Mouse (Mus musculus) erythroblast, embryonic 14.5 days (primary cell): ENCODE measurements around the gene Tial1. TPM values are rescaled to one million over a fixed set of nuclear protein-coding genes. Genes with fewer than 3 reads are reported as not detected.

ENCODE experiments used
- H3K27me3 ChIP-seq: 2 replicates; pipeline ENCODE4 v1.6.1; 2012; ENCODE audit warnings: inconsistent platforms; ENCODE audit not compliant: control insufficient read depth
- H3K36me3 ChIP-seq: 2 replicates; pipeline ENCODE4 v1.6.1; 2012; ENCODE audit warnings: mild to moderate bottlenecking, inconsistent platforms; ENCODE audit not compliant: control insufficient read depth
- H3K4me1 ChIP-seq: 2 replicates; pipeline ENCODE4 v1.6.1; 2012; ENCODE audit warnings: inconsistent platforms; ENCODE audit not compliant: control insufficient read depth
- H3K4me3 ChIP-seq: replicated peaks from 2 replicates; pipeline ENCODE3; 2012; ENCODE audit warnings: moderate library complexity, mild to moderate bottlenecking, inconsistent platforms
- H3K9me3 ChIP-seq: 2 replicates; pipeline ENCODE4 v1.6.1; 2012; ENCODE audit warnings: low read length, inconsistent platforms, mixed read lengths; ENCODE audit not compliant: control insufficient read depth
- GATA1 ChIP-seq: IDR thresholded peaks from 2 replicates; pipeline ENCODE4 v1.6.1; 2012; ENCODE audit warnings: low read length, inconsistent platforms, mixed read lengths
- TAL1 ChIP-seq: IDR thresholded peaks from 3 replicates; pipeline ENCODE4 v1.6.1; 2012; ENCODE audit warnings: low read length, inconsistent platforms, mixed read lengths
- polyA plus RNA-seq: library from polyadenylated mRNA; stranded (reverse); fragments of >175 nt; gene quantifications from 2 replicates; pipeline ENCODE4 v1.2.3, GENCODE M21; 2012

Tial1 gene
- polyA plus RNA-seq, 1 experiment: 7.4 TPM

- Histone ChIP-seq H3K9me3 (no peaks in the 10 kb centered on the region), H3K4me1 (peaks cover 41% of the 10 kb centered on the region), H3K36me3 (peaks cover 13% of the 10 kb centered on the region), H3K4me3 (peak overlapping the region; percentile 79), H3K27me3 (no peaks in the 10 kb centered on the region)
- TF ChIP-seq GATA1: no peak
- no peak for TF ChIP-seq TAL1
Observed at GRCm38 (mm10) chr7:128459791-128460130, 1.8 kb downstream of the Tial1 start.

DNA sequence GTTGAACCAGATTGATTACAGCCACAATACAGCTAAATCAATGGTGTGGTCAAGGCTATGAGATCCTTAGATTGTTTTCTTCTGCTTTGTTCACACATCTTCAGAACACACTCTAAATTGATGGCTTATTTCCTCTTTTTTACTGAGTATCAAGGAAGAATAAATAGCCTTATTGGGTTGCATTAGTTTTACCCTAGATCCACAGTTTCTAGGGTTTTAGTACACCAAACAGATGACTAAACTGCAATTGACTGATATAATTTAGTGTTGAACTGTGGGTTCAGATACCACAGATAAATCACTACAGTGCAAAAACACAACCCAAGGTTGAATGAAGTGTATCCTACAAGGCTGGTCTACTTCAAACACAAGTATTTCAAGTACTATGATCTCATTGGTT is 3.5 kb downstream of the Tial1 start:
- TF ChIP-seq GATA1 (no peak), TAL1 (no peak)
- Histone ChIP-seq H3K36me3 (peaks cover 30% of the 10 kb centered on the region), H3K27me3 (no peaks in the 10 kb centered on the region), H3K9me3 (no peaks in the 10 kb centered on the region), H3K4me3 (no peak overlapping the region), H3K4me1 (peaks cover 38% of the 10 kb centered on the region)

- no peaks in the 10 kb centered on the region for H3K9me3 ChIP-seq
- H3K36me3 ChIP-seq: peaks cover 79% of the 10 kb centered on the region
- TF ChIP-seq TAL1: no peak
- no peak for TF ChIP-seq GATA1
- peaks cover 10% of the 10 kb centered on the region for H3K4me1 ChIP-seq
- H3K27me3 ChIP-seq: no peaks in the 10 kb centered on the region
- H3K4me3 ChIP-seq: no peak overlapping the region
Observed at GRCm38 (mm10) chr7:128452731-128453130, 8.8 kb downstream of the Tial1 start.

DNA sequence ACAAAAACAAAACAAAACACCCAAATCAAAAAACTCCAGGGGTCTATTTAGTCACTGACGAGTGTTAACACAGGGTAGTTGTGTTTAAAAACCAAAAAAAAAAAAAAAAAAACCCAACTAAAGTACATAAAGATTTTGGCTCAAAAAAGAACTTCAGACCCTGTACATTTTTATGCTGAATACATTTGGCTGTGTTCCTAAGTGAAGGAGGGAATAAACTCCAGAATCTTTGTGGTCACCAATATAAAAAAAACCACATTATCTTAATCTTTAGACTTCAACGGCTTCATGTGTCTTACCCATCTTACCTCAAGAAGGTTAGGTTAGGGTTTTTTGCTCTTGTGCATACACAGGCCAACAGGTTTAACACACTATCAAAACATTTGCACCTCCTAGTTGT is 20.9 kb downstream of the Tial1 start:
- TF ChIP-seq TAL1 (no peak), GATA1 (no peak)
- Histone ChIP-seq H3K9me3 (no peaks in the 10 kb centered on the region), H3K4me1 (no peaks in the 10 kb centered on the region), H3K36me3 (peaks cover 68% of the 10 kb centered on the region), H3K27me3 (no peaks in the 10 kb centered on the region), H3K4me3 (no peak overlapping the region)

GRCm38 (mm10) chr7:128439251-128439650 is 22.3 kb downstream of the Tial1 start:
- no peaks in the 10 kb centered on the region for H3K27me3 ChIP-seq
- no peak overlapping the region for H3K4me3 ChIP-seq
- H3K4me1 ChIP-seq: no peaks in the 10 kb centered on the region
- TF ChIP-seq GATA1 (no peak), TAL1 (no peak)
- H3K9me3 ChIP-seq: no peaks in the 10 kb centered on the region
- H3K36me3 ChIP-seq: peaks cover 55% of the 10 kb centered on the region

DNA sequence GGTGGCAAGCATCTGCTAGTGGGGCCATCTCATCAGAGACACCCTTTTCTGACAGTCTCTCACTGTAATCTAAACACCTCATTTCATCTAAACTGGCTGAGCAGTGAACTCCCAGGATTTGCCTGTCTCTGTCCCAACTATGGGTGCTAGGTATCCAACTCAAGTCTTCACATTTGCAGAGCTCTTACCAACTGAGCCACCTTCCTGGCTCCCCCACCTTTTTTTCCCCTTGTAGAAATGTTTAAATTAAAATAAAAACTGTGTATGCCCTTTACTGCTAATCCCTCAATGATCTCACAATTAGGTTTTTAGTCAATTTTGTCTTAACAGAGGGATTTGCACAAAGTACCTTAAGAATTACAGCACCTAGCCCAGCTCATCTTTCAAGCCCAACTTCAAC is 23.4 kb downstream of the Tial1 start:
- H3K36me3 ChIP-seq: peaks cover 43% of the 10 kb centered on the region
- TF ChIP-seq TAL1 (no peak), GATA1 (no peak)
- H3K9me3 ChIP-seq: no peaks in the 10 kb centered on the region
- no peak overlapping the region for H3K4me3 ChIP-seq
- H3K27me3 ChIP-seq: no peaks in the 10 kb centered on the region
- no peaks in the 10 kb centered on the region for H3K4me1 ChIP-seq

DNA sequence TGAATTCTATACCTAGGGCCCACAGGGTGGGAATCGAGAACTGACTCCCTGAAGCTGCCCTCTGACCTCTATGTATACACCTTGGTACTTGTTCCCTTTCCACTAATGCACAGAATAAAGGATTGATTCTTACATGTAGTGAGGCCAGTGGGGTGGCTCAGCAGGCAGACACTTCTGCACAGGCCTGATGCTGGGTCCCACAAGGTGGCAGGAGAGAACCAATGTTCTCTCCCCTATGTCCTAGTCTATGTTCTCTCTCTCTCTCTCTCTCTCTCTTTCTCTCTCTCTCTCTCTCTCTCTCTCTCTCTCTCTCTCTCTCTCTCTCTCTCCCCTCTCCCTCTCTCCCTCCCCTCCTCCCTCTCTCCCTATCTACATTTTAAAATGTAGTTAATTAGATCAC is 28.3 kb downstream of the Tial1 start:
- TF ChIP-seq TAL1 (no peak), GATA1 (no peak)
- no peaks in the 10 kb centered on the region for H3K9me3 ChIP-seq
- no peak overlapping the region for H3K4me3 ChIP-seq
- H3K4me1 ChIP-seq: no peaks in the 10 kb centered on the region
- no peaks in the 10 kb centered on the region; the same call in none of the 2 replicates for H3K36me3 ChIP-seq
- no peaks in the 10 kb centered on the region for H3K27me3 ChIP-seq

- Histone ChIP-seq H3K27me3 (no peaks in the 10 kb centered on the region), H3K4me1 (no peaks in the 10 kb centered on the region), H3K36me3 (no peaks in the 10 kb centered on the region; the same call in 1 of the 2 replicates), H3K9me3 (no peaks in the 10 kb centered on the region), H3K4me3 (no peak overlapping the region)
- TF ChIP-seq GATA1 (no peak), TAL1 (no peak)
Observed at GRCm38 (mm10) chr7:128432574-128432973, 28.9 kb downstream of the Tial1 start.

DNA sequence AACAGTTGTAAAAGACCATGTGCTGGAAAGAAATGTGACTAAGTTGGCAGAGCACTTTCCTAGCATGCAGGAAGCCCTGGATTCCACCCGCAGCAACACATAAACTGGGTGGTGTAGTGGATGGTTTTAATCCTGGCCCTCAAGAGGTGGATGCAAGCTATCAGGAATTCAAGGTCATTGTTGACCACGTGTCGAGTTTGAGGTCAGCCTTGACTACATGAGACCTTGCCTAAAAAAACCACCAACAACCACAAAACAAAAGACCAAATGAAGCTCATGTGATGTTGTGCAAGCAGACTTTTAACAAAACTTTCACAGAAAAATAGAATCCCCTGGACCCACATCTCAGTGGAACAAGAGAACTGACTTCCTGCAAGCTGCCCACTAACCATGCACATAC is 39.0 kb downstream of the Tial1 start:
- Histone ChIP-seq H3K9me3 (no peaks in the 10 kb centered on the region), H3K4me1 (peaks cover 12% of the 10 kb centered on the region), H3K27me3 (peaks cover 54% of the 10 kb centered on the region), H3K4me3 (no peak overlapping the region), H3K36me3 (no peaks in the 10 kb centered on the region)
- TF ChIP-seq TAL1 (no peak), GATA1 (no peak)

- Histone ChIP-seq H3K36me3 (no peaks in the 10 kb centered on the region), H3K27me3 (peaks cover 58% of the 10 kb centered on the region), H3K4me3 (no peak overlapping the region), H3K9me3 (no peaks in the 10 kb centered on the region), H3K4me1 (peaks cover 20% of the 10 kb centered on the region)
- no peak for TF ChIP-seq GATA1
- TF ChIP-seq TAL1: no peak
Observed at GRCm38 (mm10) chr7:128421701-128422100, 39.8 kb downstream of the Tial1 start.
